Mouse (Mus musculus) layer of hippocampus, adult 11-12 months (tissue): ENCODE results near the gene Marveld3.

ENCODE experiments used
- DNase-seq: peaks from one replicate; pipeline ENCODE4 v3.0.0; 2022; ENCODE audit warnings: low spot score

The Marveld3 gene

GRCm38 (mm10) chr8:109964106-109964505, 2.1 kb upstream of the Marveld3 start:
- no peak for DNase-seq

- no peak for DNase-seq
Measured at GRCm38 (mm10) chr8:109963421-109963820, 1.4 kb upstream of the Marveld3 start.

DNA sequence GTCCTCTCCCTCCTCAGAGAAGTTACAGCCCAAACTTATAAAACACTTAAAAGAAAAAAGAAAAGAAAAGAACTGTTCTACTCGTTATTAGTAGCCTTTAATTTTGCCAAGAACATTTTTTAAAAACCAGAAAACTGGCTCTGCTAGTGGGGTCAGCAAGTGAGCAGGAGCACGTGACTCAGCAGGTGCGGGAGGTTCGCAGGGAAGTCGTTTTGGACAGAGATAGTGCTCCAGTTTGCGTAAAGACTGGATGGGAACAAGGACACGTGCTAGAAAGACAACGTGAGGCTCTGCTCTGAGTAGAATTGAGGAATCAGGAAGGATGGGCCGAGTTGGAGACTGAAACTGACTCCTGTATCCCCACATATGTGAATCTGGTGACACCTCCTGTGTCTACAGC, 893 bp upstream of the Marveld3 start:
- DNase-seq, result no peak

DNA sequence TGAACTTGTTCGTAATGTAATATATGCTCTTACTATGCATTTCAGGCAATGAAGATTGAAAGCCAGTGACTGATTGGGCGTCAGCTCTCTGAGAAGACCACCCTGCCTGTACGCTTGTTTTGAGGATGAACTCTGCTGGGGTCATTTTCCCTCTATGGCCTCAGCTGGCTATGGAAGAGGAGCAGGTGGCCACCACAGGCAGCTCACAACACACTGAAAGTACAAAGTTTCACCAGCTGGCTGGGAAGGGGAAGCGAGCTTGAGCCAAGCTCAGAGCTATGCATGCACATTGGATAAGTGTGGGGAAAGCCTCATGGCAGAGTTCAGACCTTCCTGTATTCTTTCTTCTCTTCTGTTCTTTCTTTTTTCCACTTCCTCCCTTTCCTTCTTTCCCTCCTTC, 2.9 kb downstream of the Marveld3 start:
- no peak for DNase-seq

GRCm38 (mm10) chr8:109958036-109958655, 3.9 kb downstream of the Marveld3 start:
- DNase-seq, result no peak

DNA sequence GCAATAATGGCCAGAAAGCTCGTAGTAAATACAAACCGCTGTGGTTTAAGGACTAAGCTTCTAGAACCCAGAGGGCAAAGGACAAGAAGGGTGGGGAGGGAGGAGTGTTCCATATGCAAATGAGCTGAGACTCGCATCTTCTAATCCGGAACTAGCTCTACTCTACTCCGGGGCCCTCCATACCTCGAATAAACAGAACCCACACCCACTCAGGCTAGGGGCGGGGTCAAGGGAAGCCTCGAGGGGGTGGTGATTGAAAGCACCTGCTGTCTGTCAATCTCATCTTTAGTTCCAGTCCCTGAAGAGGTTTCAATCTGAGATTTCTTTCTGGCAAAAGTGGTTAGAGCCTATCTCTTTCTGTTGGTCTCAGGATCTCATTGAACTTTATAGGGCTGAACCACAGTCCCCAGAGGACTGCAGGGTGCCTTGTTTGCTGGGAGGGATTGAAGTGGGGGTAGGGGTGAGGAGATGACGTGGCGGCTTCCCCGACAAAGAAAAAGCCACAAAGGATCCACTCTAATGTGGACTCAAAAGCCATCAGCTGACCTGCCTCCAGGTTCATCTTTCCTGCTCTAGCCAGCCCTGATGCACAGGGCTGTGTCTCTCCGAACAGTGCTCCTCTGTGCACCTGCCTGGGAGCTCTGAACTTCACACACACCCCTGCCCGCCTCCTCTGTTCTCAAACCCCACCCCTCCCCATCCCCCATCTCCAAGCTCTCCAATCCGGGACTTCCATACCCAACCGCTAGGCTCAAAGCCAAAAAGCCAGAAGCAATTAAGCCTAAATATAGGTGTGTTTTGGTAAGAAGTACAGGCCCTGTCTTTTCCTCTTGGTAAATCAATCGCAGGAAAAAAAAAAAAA, 4.6 kb downstream of the Marveld3 start:
- no peak for DNase-seq

DNA sequence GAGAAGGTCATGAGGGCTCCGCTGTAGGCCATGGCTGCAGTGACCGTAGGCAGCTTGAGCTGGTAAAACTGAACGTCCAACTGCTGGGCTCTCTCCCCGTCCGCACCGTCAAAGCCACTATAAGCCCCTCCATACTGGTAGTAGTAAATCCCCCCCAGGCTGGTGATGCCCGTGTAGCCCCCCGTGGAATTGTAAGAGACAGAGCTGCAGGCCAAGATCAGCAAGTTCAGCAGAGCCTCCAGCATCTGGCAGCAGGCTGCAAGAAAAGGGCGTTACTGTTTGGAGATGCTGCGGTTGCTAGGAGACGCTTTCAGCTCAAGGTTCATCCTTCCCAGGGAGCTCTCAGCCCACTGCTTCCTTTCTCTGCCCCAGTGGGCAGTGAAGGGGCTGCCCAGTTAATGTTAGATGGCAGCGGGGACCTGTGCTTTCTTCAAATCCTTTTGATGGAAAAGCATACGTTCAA, 7.5 kb downstream of the Marveld3 start:
- DNase-seq, result no peak

DNA sequence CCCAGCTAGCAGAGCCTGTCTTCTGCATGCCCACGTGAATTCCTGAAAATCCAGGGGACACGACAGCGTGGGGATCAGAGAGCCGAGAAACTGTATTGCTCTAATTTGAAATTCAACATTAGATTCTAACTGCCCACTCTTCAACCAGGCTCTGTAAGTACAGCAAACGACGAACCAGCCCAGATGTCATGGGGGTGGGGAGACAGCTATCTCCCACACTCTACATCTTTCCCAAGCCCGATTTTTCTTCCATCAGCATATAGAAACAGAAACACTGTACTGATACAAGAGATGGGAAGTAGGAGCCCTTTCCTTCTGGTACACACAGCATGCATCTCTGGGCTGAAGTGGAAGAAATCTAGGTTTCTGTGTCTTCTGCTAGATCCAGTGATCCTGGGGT, 9.8 kb downstream of the Marveld3 start:
- peak; percentile 33 for DNase-seq

DNA sequence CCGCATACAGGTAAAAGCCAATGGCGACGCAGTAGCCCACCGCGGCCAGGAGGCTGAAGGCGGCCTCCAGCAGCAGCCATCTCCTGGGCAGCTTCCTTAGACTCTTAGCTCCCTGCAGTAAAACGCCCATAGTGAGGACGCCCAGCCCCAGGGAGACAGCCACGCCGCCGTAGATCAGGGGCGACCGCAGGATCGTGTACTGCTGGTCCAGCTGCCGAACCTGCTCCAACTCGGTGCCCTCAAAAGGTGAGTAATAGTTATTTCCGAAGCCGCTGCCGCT, 13.8 kb downstream of the Marveld3 start:
- no peak for DNase-seq

DNA sequence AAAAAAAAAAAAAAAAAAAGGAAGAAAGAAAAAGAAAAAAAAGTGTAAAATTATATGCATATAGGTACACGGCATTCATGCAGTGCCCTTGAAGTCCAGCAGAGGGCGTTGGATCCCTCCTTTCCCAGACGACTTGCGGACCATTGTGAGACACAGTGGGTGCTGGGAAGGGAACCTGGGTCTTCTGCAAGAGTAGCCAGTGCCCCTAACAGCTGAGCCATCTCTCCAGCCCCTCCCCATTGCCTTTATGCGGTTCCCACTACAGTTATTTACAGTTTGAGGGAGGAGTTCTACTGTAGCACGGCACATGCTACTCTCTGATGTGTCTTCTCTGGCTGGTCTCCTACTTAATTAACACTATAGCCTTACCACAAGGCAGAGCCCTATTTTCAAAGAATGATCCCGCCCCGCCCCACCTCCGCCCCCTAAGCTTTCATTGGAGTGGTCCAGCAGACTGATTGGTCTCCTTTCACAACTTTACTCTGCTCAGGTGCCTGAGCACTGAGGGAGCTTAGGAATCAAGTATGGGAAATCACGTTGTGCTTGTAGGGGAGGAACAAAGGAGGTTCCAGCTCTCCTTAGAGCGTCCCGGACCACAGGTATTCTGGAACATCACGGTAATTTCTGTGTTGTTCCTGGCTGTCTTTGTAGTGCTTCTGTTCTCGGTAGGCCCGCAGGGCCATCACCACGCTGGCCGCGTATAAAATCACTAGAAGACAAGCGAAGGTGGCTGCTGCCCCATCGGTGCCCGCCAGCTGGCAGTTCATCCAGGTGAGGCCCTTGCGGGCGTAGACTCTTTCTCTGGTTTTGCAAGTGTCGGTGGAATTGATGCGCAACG, 14.3 kb downstream of the Marveld3 start:
- peak; percentile 53 for DNase-seq

GRCm38 (mm10) chr8:109946272-109946671, 15.7 kb downstream of the Marveld3 start:
- no peak for DNase-seq

- no peak for DNase-seq
Measured at GRCm38 (mm10) chr8:109945694-109946093, 16.3 kb downstream of the Marveld3 start.

- no peak for DNase-seq
Measured at GRCm38 (mm10) chr8:109945153-109945632, 16.8 kb downstream of the Marveld3 start.

GRCm38 (mm10) chr8:109941606-109942360, 20.2 kb downstream of the Marveld3 start:
- no peak for DNase-seq

DNA sequence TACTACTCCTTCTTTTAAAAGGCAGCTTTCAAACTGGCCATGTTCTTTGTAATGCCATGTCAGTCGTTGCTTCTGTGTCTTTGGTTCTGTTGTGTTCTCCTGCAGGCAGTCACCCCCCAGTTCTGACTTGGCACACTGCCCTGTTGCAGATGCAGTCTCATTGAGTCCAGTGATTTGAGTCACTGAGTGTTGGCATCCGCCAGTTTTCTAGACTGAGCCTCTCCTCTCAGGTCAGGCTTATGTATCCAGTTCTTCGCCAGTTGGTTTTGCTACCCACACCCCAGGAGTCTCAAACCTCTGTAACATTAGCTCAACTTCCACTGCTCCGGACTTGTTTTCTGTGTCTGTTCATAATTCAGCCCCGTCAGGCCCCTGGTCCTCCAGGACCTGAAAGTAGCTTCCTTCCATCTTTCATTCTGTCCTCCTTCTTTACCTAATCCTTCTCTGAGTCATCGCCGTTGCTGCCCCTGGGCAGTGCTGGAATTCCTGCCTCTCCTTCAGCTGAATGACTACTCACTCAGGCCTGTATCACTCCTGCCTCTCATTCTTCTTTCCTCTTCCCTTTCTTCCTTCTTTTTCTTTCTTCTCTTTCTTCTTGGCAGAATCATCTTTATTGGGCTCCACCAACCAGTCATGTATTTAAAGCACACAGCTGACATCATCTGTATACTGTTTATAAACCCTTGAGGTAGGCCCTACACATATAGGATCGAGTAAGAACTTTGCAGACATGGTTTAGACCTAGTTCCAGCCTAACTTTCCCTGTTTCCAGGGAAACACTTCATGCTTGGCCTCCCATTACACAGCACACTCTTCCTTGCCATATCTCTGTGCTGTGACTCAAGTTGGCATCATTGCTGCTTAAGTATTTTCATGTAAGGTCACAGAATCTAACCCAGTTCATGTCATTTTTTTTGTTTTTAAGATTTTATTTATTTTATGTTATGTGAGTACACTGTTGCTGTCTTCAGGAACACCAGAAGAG, 41.3 kb downstream of the Marveld3 start:
- peak; percentile 50 for DNase-seq

GRCm38 (mm10) chr8:109917277-109917676, 44.7 kb downstream of the Marveld3 start:
- peak; percentile 66 for DNase-seq

- DNase-seq, result no peak
Measured at GRCm38 (mm10) chr8:109907376-109907775, 54.6 kb downstream of the Marveld3 start.

- no peak for DNase-seq
Measured at GRCm38 (mm10) chr8:109906907-109907306, 55.1 kb downstream of the Marveld3 start.

DNA sequence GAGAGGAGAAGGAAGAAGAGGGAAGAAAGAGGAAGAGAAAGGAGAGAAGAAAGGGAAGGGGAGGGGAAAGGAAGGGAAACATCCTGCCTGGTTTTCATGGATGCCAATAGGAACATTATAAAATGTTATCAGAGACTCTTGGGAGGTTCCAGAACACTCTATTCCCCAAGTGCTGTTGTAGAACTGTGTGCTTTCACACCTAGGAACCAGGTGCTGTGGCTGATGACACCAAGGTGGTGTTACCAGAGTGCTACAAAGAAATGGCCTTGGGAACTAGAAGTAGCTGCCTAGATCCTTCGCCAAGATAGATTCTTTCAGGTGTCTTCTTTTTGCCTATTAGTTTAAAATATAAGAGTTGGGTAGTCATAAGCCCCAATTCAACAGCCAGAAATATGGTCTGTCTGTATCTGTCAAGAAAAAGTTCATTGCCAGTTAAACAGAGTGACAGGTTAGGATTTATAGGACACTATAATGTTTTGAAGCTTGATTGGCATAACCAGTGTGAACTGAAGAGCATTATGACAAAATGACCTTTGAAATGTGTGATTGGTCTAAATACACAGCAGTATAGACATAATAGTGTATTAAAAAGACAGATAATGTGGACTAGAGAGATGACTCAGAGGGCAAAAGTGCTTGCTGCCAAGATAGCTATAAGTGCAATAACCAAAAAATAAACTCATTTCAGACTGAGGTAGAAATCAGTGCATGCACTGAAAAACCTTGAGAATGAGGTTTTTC, 56.9 kb downstream of the Marveld3 start:
- DNase-seq, result no peak

DNA sequence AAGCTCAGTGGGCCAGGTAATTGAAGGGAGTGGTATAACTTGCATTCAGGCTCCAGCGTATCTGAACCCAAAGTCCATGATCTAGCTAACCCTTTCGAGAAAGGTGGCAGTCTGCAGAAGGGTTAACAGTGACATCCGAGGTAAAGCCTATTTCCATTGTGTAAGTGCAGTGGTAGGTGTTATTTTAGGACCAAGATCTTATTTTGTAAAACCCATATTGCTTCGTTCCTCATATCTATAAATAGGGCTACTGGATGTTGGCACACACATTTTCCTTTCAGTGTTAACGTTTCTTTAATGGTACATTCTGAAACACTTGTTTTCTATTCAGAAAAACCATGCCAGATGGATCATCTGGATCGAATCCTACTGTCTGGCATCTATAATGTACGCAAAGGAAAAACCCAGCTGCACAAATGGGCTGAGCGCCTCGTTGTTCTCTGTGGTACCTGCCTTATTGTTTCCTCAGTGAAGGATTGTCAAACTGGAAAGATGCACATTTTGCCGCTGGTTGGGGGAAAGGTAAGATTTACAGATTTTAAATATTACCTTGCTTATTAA, 58.0 kb downstream of the Marveld3 start:
- DNase-seq, result peak; percentile 64
